Mouse (Mus musculus): ENCODE data around the gene Kalrn. TPM values are rescaled to one million over a fixed set of nuclear protein-coding genes. Genes with fewer than 3 reads are reported as not detected.

The Kalrn gene
- polyA plus RNA-seq, 1 experiment, result 3.3 TPM

DNA sequence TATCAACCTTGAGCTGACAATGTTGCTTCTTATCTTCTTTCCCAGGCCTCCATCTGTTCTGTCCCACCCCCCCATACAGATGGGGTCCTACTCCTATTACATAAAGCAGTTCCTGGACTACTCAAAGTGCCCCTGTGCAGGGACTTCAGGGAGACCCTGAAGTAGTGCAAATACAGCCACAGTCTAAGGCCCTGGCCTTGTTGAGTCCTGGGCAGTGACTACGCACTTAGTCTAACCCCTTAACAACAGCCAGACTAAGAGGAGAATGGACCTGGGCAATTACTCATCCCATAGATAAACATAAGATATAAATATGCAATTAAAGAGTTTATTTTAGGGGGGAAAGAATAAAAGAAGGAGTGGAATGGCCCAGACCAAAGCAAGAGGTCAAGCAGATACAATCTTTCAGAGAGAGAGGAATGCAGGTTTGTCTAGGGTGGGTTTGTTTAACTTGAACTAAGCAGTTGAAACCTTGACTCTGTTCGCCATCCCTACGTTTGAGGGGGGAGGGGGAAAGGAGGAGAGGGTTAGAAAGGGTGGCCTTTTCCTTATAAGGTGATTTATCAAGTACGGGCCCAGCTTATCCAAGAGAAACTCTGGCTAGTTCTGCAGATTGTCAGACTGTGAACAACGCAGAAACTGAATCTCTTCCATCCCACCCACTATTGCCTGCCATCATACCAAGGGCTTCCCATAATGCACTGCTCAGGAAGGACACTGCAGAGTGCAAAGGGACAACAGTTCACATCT lies 44.9 kb downstream of the Kalrn start:
- TF ChIP-seq GATA1 (IDR thresholded peaks at IDR 0.05; ENCODE audit: low read length), result no peak

DNA sequence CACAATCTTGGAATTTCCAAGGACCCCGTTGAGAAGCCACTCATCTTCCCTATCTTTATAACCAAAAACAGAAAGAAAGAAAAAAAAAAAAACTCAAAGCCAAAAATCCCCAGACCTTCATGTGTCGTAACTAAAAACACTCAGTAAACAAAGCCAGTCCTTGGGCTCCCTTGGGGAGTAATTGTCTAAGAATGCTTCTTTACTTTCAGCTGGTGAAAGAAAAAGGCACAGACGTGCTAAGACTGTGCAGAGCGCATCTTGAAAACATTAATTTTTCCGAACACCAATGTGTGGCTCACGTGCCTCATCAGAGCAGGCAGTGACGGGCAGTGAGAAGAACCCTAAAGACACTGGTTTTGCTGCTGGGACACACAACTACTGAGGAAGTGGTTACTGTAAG lies 47.0 kb downstream of the Kalrn start:
- no peak for TF ChIP-seq GATA1 (IDR thresholded peaks at IDR 0.05; ENCODE audit: low read length)

GRCm38 (mm10) chr16:34525866-34526265 lies 47.5 kb downstream of the Kalrn start:
- TF ChIP-seq GATA1 (IDR thresholded peaks at IDR 0.05; ENCODE audit: low read length), result no peak

DNA sequence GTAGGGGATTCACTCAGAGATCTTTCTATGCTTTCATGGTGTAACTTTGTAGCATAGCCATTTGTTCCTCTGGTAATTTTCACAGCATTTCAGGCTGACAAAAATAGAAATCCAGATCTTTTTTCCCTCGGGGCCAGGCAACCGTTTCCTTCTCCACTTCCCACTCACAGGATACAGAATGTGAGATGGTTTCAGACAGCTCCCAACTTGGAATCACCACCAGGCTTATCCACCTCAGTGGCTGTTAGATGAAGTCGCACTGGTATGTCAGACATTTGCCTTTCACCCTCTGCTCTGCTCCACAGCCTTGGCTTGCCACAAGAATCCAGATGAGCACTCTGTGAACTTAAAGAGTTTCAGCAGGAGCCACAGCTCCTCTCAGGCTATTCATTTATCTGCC lies 48.1 kb downstream of the Kalrn start:
- no peak for TF ChIP-seq GATA1 (IDR thresholded peaks at IDR 0.05; ENCODE audit: low read length)

- no peak for TF ChIP-seq GATA1 (IDR thresholded peaks at IDR 0.05; ENCODE audit: low read length)
Observed at GRCm38 (mm10) chr16:34521061-34521460, 52.3 kb downstream of the Kalrn start.

DNA sequence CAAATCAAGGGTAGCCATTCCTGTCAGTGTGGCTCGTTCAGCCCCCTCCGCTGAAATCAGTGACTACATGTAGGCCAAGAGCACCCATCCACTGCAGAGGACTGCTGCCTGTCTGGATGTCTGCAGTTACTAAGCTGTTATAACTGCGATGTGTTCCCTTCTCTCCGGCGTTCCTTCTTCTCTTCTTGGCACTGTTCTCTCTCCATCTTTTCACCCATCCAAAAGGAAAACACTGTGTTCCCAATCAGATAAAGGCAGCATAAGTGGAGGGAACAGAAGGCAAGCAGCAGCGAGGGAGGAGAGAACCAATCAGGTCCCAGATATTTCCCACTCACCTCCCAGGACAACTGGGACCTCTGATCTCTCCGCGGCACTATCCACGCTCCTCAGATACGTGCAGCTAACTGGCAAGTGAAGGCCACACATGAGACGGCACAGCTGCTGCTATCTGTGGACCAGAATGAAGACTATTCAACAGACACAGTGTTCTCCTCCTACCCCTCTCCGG lies 56.4 kb downstream of the Kalrn start:
- no peak for TF ChIP-seq GATA1 (IDR thresholded peaks at IDR 0.05; ENCODE audit: low read length)

DNA sequence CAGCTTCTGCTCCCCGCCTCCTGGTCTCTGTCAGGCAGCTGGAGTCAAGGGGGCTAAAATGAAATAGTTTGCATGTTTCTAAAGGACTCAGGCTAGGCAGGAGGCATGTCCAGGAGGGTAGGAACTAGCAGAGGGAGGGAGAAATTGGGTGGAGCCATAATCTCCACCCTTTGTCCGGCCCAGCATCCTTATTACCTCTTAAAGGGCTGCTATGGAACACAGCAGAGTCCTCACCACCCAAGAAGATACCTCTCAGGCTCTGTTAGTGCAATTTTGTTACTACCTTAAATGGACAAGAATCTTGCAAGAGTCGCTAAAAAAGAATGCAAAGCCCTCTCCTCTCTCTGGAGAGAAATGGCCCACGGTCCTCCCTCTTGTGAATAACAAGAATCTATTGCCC lies 57.8 kb downstream of the Kalrn start:
- TF ChIP-seq GATA1 (IDR thresholded peaks at IDR 0.05; ENCODE audit: low read length), result no peak

DNA sequence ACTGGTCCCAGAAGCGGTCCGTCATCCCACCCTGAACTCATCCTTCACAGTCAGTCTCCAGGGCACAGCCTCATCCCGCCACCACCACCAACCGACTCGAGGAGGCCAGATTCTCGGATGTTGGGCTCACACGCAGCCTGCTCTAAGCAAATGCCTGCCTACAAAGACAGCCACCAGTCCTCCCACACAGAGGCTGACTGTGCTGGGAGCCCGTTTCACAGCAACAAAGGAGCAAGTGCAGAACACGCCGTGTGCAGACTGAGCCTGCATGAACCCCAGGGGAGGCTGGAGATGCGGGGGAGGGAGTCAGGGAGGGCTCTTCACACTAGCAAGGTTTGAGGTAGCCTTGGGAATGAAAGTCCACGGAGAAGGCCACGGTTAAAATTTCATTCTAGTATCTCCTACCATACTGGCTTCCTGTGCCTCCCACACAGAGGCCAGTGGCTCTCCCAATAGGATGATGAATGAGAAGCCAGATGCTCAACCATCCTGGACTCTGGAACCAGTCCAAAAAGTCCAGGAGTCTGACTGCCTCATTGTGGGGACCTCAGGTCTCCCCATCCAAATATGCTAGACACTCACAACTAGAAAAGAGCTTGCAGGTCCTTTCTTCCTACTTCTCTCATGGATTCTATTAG lies 59.3 kb downstream of the Kalrn start:
- no peak for TF ChIP-seq GATA1 (IDR thresholded peaks at IDR 0.05; ENCODE audit: low read length)

DNA sequence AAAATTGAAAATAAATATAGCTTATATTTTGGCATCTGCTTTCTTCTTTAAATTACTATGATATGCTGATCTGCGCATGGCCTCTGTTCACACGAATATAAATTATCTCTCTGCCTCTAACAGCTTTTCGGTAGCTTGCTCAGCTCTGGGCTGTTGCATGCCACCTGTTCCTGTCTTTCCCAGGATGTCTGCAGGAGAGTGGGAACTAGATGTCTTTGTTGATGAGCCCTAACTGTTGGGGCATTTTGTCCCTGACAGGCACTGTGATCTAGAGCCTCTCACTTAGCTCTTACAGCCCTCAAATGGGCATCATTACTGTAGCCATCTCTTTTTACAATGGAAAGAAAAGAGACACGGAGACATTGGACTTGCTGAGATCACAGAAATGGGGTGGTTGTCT lies 61.0 kb downstream of the Kalrn start:
- TF ChIP-seq GATA1 (IDR thresholded peaks at IDR 0.05; ENCODE audit: low read length), result no peak

GRCm38 (mm10) chr16:34508125-34508524 lies 65.2 kb downstream of the Kalrn start:
- no peak for TF ChIP-seq GATA1 (IDR thresholded peaks at IDR 0.05; ENCODE audit: low read length)

DNA sequence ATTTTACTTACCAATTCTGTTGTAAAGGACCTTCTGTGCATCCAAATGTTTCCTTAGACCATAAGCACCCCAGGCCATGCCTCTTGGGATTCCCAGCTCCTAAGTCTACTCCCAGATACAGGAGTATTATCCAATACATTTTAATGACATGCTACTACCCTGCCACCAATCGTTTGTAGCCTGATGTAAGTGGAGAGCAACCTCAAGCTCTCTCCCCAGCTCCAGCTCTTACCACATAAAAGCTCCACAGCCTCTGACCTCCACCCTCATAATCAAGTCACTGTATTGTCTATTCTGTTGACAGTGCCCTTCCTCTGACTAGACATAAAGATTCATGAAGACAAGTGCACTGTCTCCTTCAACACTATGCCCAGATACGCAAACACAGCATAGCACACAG lies 67.3 kb downstream of the Kalrn start:
- no peak for TF ChIP-seq GATA1 (IDR thresholded peaks at IDR 0.05; ENCODE audit: low read length)

- TF ChIP-seq GATA1 (IDR thresholded peaks at IDR 0.05; ENCODE audit: low read length), result no peak
Observed at GRCm38 (mm10) chr16:34504250-34504649, 69.1 kb downstream of the Kalrn start.

GRCm38 (mm10) chr16:34502110-34502509 lies 71.2 kb downstream of the Kalrn start:
- no peak for TF ChIP-seq GATA1 (IDR thresholded peaks at IDR 0.05; ENCODE audit: low read length)

DNA sequence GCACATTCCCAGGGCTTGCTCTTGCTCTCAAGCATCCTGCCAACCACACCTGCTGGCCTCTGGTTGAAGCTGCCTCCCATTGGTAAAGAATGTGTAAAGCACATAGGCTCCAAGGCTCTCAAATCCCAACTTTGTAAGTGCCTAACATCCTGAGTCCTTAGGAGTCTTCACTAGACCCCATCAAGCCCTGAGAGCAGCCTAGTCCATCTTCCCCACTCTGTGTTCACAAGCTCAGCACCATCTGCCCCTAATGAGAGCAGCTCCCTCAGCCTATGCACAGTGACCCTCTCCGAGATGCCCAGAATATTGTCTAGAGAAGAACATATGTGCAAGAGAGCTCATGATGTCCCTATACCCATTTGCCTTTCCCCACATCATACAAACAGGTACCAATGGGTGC lies 78.6 kb downstream of the Kalrn start:
- no peak for TF ChIP-seq GATA1 (IDR thresholded peaks at IDR 0.05; ENCODE audit: low read length)

DNA sequence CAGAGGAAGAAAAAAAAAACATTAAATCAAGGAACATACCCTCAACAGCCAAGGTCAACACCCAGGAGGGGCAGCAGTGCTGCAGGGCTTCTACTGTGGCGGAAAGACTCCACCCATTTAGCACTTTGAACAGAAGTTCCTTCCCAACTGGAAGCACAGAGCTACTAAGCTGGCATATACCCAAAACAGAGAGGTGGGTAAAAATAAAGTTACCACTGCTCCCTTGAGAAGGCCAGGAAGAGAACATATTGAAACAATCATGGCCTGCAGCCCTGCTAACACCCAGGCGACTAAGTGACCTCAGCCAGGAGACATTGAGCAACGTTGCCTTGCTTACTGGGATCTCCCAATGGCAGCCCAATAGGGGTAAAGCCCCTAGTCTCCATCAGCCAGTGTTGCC lies 79.4 kb downstream of the Kalrn start:
- TF ChIP-seq GATA1 (IDR thresholded peaks at IDR 0.05; ENCODE audit: low read length), result no peak

DNA sequence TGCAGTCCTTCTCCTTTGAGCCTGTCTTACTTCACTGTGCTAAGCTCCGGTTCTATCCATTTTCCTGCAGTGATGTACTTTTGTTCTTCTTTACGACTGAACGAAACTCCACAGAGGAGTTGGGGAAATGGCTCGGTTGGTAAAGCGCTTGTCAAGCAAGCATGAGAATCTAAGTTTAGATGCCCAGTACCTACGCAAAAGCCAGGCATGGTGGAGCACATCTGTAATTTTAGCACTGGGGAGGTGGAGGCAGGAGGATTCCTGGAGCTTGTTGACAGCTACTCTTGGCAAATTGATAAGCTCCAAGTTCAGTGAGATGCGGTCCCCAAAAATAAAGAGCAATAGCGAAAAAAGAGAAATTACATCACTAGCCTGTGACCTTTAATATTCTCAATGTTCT lies 82.1 kb downstream of the Kalrn start:
- no peak for TF ChIP-seq GATA1 (IDR thresholded peaks at IDR 0.05; ENCODE audit: low read length)

DNA sequence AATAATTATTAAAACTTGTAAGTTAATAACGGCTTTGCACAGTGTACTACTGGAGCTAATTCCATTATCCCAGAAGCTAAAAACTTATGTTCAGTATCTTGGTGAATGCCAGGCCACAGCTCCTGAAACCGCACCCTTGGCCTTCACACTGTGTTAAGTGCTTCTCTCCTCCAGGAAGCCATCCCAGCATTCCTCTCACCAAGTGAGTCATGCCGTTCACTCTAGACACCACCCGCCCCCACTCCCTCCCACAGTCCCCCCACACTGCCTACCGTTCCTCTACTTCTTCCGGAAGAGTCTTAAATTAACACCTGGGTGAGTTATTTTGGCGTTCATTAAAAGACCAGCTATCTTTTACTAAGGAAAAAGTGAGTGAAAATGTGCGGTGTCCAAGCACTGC lies 82.8 kb downstream of the Kalrn start:
- no peak for TF ChIP-seq GATA1 (IDR thresholded peaks at IDR 0.05; ENCODE audit: low read length)
